Mouse (Mus musculus) ES-Bruce4 (cell line): Measurements from ENCODE around the gene Slc9a9. TPM values are rescaled to one million over a fixed set of nuclear protein-coding genes. Genes with fewer than 3 reads are reported as not detected.

Experiments used
- H3K27ac ChIP-seq: 2 replicates; pipeline ENCODE4 v1.5.1; 2012; ENCODE audit warnings: low read length, inconsistent platforms; ENCODE audit not compliant: insufficient read depth
- H3K27me3 ChIP-seq: 2 replicates; pipeline ENCODE4 v1.6.1; 2012; ENCODE audit warnings: mild to moderate bottlenecking, low read length, inconsistent platforms; ENCODE audit not compliant: control insufficient read depth, poor library complexity, insufficient read depth, severe bottlenecking
- H3K36me3 ChIP-seq: 2 replicates; pipeline ENCODE4 v1.6.1; 2012; ENCODE audit warnings: inconsistent platforms, mild to moderate bottlenecking, low read length, moderate library complexity; ENCODE audit not compliant: control insufficient read depth, poor library complexity, insufficient read depth, severe bottlenecking
- H3K4me1 ChIP-seq: one replicate; pipeline ENCODE4 v1.8.1; 2011; ENCODE audit warnings: low read length; ENCODE audit not compliant: control insufficient read depth, insufficient read depth
- H3K4me3 ChIP-seq: 2 replicates; pipeline ENCODE4 v1.5.1; 2011; ENCODE audit warnings: low read depth, mild to moderate bottlenecking, low read length
- H3K9ac ChIP-seq: 2 replicates; pipeline ENCODE4 v1.6.1; 2012; ENCODE audit warnings: low read depth, mild to moderate bottlenecking, inconsistent platforms; ENCODE audit not compliant: poor library complexity, severe bottlenecking
- H3K9me3 ChIP-seq: replicated peaks from 2 replicates; pipeline ENCODE4 v1.6.1; 2012; ENCODE audit warnings: mild to moderate bottlenecking, low read length, inconsistent platforms; ENCODE audit not compliant: control insufficient read depth, poor library complexity, insufficient read depth, severe bottlenecking
- CTCF ChIP-seq: IDR thresholded peaks from one replicate; pipeline ENCODE4 v1.8.1; 2011; ENCODE audit warnings: low read depth, low read length
- EP300 ChIP-seq: IDR thresholded peaks from 2 replicates; pipeline ENCODE4 v1.6.1; 2011; ENCODE audit warnings: low read depth, low read length; ENCODE audit not compliant: insufficient read depth
- POLR2A ChIP-seq: IDR thresholded peaks from one replicate; pipeline ENCODE4 v1.8.1; 2011; ENCODE audit warnings: low read length; ENCODE audit not compliant: insufficient read depth
- polyA plus RNA-seq: library from polyadenylated mRNA; stranded (reverse); fragments of >200 nt; gene quantifications from 2 replicates; pipeline ENCODE4 v1.2.4, GENCODE M21; 2011; ENCODE audit warnings: low read depth; ENCODE audit not compliant: missing spikeins, insufficient read depth, insufficient read length

Slc9a9 gene
- polyA plus RNA-seq, 1 experiment, result not detected

DNA sequence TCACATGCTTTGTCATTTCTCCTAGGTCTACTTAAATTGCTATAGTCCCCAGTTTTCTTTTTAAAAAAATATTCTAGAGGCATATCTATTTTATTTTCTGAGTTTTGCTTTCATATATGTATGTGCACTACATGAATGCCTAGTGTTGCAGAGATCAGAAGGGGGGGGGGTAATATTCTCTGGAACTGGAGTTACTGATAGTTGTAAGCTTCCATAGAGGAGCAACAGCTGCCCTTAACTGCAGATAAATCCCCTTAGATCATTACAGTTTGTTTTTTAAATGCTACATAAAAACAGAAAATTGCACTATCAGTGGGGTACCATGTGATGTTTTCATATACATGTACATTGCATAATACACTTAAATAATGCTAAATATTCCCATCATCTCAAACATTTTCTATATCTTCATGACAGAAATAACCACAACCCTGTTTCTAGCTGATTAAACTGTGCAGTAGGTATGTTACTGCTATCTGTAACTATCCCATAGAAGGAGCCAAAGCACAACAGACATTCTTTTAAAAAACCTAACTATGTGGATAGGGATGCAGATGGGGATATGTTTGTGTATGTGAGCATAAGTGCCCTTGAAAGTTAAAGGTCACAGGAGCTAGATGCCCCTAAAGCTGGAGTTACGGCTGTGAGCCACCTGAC, 17.6 kb downstream of the Slc9a9 start:
- no peak for TF ChIP-seq CTCF
- Histone ChIP-seq H3K36me3 (no peaks in the 10 kb centered on the region), H3K27ac (no peak overlapping the region), H3K9me3 (no peaks in the 10 kb centered on the region; the same call in 1 of the 2 replicates), H3K4me1 (no peaks in the 10 kb centered on the region), H3K4me3 (no peak overlapping the region), H3K9ac (no peak overlapping the region), H3K27me3 (no peaks in the 10 kb centered on the region)

DNA sequence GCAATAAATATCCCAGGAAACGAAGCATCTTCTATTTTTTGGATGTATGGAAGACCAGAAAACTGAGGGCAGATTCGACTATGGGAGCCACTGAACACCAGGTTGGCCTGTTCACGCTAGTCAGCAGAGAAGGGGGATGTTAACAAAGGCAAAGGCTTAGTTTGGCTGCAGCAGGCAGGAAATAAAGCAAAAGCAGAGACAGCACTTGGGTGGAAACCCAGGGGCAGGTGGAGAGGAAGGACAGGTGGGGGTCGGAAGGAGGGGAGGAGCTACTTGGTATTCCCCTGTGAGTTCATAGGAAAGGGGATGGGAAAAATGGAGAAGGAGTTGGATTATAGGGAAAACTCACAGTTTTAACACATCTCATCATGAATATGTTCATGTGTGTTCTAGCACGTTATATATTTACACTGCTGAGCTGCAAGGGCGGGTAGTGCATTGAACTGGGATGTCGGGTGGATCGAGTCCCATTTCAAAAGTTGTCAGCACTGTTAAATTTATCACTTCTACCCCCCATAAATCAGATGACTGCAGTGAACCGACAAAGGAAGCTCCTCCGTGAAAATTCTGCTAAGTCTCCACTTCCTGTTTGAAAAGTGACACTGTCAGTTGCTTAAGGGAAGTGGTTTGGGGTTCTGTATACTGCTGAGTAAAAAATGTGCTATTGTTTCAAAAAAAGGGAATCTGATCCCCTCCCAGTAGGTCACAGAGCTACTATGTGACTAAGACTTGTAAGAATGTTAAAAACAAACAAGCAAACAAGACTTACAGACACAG, 21.8 kb downstream of the Slc9a9 start:
- no peak overlapping the region for H3K9ac ChIP-seq
- no peaks in the 10 kb centered on the region for H3K9me3 ChIP-seq
- no peak overlapping the region for H3K27ac ChIP-seq
- H3K27me3 ChIP-seq, result no peaks in the 10 kb centered on the region
- H3K4me3 ChIP-seq, result no peak overlapping the region
- H3K36me3 ChIP-seq, result no peaks in the 10 kb centered on the region
- H3K4me1 ChIP-seq, result no peaks in the 10 kb centered on the region
- no peak for TF ChIP-seq POLR2A
- no peak for TF ChIP-seq CTCF
- no peak for TF ChIP-seq EP300

- no peak overlapping the region for H3K27ac ChIP-seq
- TF ChIP-seq CTCF, result no peak
- TF ChIP-seq EP300, result no peak
- TF ChIP-seq POLR2A, result no peak
Observed at GRCm38 (mm10) chr9:94692122-94692521, 22.4 kb downstream of the Slc9a9 start.

GRCm38 (mm10) chr9:94694243-94694642, 24.5 kb downstream of the Slc9a9 start:
- no peaks in the 10 kb centered on the region for H3K36me3 ChIP-seq
- no peaks in the 10 kb centered on the region for H3K9me3 ChIP-seq
- TF ChIP-seq CTCF, result no peak
- TF ChIP-seq POLR2A, result no peak
- TF ChIP-seq EP300, result no peak
- H3K27ac ChIP-seq, result no peak overlapping the region
- no peak overlapping the region for H3K9ac ChIP-seq
- no peaks in the 10 kb centered on the region for H3K27me3 ChIP-seq
- H3K4me3 ChIP-seq, result no peak overlapping the region
- no peaks in the 10 kb centered on the region for H3K4me1 ChIP-seq

More at GRCm38 (mm10) chr9:94692122-94692521, 22.4 kb downstream of the Slc9a9 start:
- no peak overlapping the region for H3K4me3 ChIP-seq
- H3K9me3 ChIP-seq, result no peaks in the 10 kb centered on the region
- no peaks in the 10 kb centered on the region for H3K27me3 ChIP-seq
- no peak overlapping the region for H3K9ac ChIP-seq
- H3K36me3 ChIP-seq, result no peaks in the 10 kb centered on the region
- H3K4me1 ChIP-seq, result no peaks in the 10 kb centered on the region

DNA sequence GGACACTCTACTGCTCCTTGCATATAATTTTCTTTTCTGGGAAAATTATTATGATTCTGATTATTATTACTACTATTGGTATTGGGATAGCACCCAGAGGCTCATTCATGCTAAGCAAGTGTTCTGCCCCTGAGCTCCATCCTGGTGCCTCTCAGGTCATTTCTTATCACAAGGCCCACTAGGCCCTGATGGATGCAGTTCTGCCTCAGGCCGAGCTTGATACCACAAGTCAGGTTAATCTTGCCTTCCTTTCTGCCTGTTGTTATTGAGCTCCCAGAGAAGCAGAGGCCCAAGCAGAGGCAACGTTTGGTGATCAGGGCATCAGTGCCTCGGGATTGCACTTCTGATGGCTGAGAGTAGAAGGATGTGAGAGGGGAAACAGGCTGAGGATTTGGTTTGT, 25.3 kb downstream of the Slc9a9 start:
- no peak for TF ChIP-seq CTCF
- TF ChIP-seq POLR2A, result no peak
- TF ChIP-seq EP300, result no peak
- Histone ChIP-seq H3K27ac (no peak overlapping the region), H3K36me3 (no peaks in the 10 kb centered on the region), H3K4me1 (no peaks in the 10 kb centered on the region), H3K9ac (no peak overlapping the region), H3K27me3 (no peaks in the 10 kb centered on the region), H3K4me3 (no peak overlapping the region), H3K9me3 (no peaks in the 10 kb centered on the region)

GRCm38 (mm10) chr9:94696539-94697079, 26.9 kb downstream of the Slc9a9 start:
- no peak overlapping the region for H3K4me3 ChIP-seq
- no peaks in the 10 kb centered on the region for H3K36me3 ChIP-seq
- no peak overlapping the region for H3K27ac ChIP-seq
- H3K9ac ChIP-seq, result no peak overlapping the region
- H3K9me3 ChIP-seq, result no peaks in the 10 kb centered on the region
- no peaks in the 10 kb centered on the region for H3K27me3 ChIP-seq
- no peak for TF ChIP-seq CTCF
- no peak for TF ChIP-seq POLR2A
- no peak for TF ChIP-seq EP300
- H3K4me1 ChIP-seq, result no peaks in the 10 kb centered on the region
